Mouse (Mus musculus): ENCODE results near the gene Vmn2r1.

Vmn2r1 gene

GRCm38 (mm10) chr3:64081247-64081646 lies at the start of gene Vmn2r1:
Vmn2r1 (plus strand) TSS chr3:64081547.
- no peak for DNase-seq (ENCODE audit: low spot score in 2 of 2)

GRCm38 (mm10) chr3:64038136-64038841 lies 43.1 kb upstream of the Vmn2r1 start:
- DNase-seq (ENCODE audit: low spot score in 2 of 2): no peak

GRCm38 (mm10) chr3:64039818-64040784 lies 41.2 kb upstream of the Vmn2r1 start:
- DNase-seq (ENCODE audit: low spot score in 2 of 2): peak; percentile 21 to 49

- no peak for DNase-seq (ENCODE audit: low spot score in 2 of 2)
Measured at GRCm38 (mm10) chr3:64112707-64113106, 31.4 kb downstream of the Vmn2r1 start.

- DNase-seq (ENCODE audit: low spot score in 2 of 2): no peak
Measured at GRCm38 (mm10) chr3:64113352-64114046, 32.2 kb downstream of the Vmn2r1 start.

- no peak for DNase-seq (ENCODE audit: low spot score in 2 of 2)
Measured at GRCm38 (mm10) chr3:64141878-64142508, 60.6 kb downstream of the Vmn2r1 start, which contains the start of gene Vmn2r2. Vmn2r2 (minus strand) TSS chr3:64141928.

All from spleen, postnatal 14 days (tissue).